Mouse (Mus musculus): ENCODE data around the gene Tbc1d22a. TPM values are rescaled to one million over a fixed set of nuclear protein-coding genes. Genes with fewer than 3 reads are reported as not detected.

The Tbc1d22a gene
- polyA plus RNA-seq, 1 experiment: 34.7 TPM

DNA sequence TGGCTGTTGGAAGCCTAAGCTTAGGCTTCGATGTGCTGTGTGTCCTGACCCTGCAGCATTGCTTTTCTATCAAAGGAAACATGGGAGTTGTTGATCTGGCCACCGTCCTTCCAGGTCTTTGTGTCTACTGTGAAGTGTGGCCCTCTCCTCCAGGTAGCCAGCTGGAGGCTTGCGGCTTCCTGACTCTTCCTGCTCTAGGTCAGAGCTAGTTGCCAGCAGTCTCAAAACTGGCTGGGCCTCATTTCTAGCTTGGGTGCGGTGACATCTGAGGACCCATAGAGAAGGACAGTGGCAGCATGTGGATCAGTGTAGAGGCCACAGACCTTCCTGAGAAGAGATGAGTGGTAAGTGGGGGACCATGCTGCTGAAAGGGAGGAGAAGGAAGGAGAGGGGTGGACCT is 120.0 kb downstream of the Tbc1d22a start:
- TF ChIP-seq POLR2A (IDR thresholded peaks at IDR 0.05; ENCODE audit: borderline replicate concordance, extremely low read depth, low read depth, low read length) (no peak), CTCF (IDR thresholded peaks at IDR 0.05; ENCODE audit: insufficient read depth, low read length) (no peak)
- Histone ChIP-seq H3K4me3 (replicated peaks; ENCODE audit: extremely low read depth, low read depth, low read length) (no peak overlapping the region), H3K4me1 (ENCODE audit: control insufficient read depth, insufficient read depth, low read length) (no peaks in the 10 kb centered on the region)
- DNase-seq: no peak
- WGBS: 91% methylated on average over 4 of the region's 4 CpGs

DNA sequence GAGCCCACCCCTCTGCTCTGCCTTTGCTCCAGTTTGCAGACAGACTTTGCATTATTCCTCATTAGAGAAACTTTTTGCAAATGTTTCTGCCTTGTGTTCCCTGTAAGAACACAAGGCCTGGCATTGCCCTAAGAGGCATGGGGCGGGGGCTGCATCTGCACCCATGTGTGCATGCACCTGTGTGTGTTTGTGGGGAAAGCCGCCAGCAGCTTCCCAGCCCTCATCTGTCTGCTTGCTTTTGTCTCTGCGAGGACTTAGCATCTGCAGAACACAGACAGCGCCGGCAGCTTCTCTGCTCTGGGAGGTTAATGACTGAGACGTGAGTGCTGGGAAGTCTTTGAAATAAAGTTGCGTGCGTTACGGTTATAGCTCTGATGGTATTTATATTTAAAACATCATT is 120.5 kb downstream of the Tbc1d22a start:
- H3K4me1 ChIP-seq (ENCODE audit: control insufficient read depth, insufficient read depth, low read length): no peaks in the 10 kb centered on the region
- H3K4me3 ChIP-seq (replicated peaks; ENCODE audit: extremely low read depth, low read depth, low read length): no peak overlapping the region
- no peak for TF ChIP-seq CTCF (IDR thresholded peaks at IDR 0.05; ENCODE audit: insufficient read depth, low read length)
- no peak for TF ChIP-seq POLR2A (IDR thresholded peaks at IDR 0.05; ENCODE audit: borderline replicate concordance, extremely low read depth, low read depth, low read length)
- DNase-seq: no peak
- WGBS: 91% methylated on average over 9 of the region's 9 CpGs

DNA sequence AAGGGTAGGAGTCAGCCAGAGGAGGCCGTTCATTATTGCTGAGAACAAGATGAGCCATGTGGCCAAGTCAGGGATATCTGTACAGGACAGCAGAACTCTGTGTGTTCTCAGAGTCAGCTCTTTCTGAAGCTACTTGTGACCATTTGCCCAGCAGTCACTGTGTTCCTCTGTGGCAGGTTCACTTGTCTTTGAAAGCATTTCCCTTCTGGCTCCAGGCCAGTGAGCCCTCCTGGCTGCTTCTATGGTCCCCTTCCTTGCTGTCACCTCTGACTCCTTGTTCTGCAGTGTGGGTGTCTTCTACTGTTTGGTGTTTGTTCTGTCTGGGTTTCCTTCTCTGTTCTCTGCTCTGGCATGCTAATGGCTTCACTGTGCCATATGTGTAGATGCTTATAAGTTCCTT is 121.5 kb downstream of the Tbc1d22a start:
- 70% methylated on average over 1 of the region's 1 CpGs for WGBS
- no peaks in the 10 kb centered on the region for H3K4me1 ChIP-seq (ENCODE audit: control insufficient read depth, insufficient read depth, low read length)
- TF ChIP-seq POLR2A (IDR thresholded peaks at IDR 0.05; ENCODE audit: borderline replicate concordance, extremely low read depth, low read depth, low read length) (no peak), CTCF (IDR thresholded peaks at IDR 0.05; ENCODE audit: insufficient read depth, low read length) (no peak)
- no peak for DNase-seq
- H3K4me3 ChIP-seq (replicated peaks; ENCODE audit: extremely low read depth, low read depth, low read length): no peak overlapping the region

DNA sequence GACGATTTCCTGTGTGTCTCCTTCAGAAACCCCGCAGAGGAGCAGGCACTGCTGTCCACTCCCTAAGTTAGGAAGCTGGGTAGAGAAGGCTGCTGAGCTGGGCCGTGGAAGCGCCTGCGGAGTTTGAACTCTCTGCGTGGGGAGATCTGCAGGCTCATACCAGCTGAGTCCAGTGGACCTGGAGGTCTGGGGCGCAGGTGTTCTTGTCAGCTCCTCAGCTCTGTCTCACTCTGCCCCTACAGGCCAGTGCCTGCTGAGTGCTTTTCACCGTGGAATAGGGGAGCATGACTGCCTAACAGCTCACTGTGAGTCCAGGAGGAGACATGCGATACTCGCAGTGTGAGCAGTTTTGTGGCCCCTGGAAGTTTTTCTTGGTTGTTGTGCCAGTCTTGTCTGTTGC is 123.5 kb downstream of the Tbc1d22a start:
- no peak for DNase-seq
- Histone ChIP-seq H3K4me3 (replicated peaks; ENCODE audit: extremely low read depth, low read depth, low read length) (no peak overlapping the region), H3K4me1 (ENCODE audit: control insufficient read depth, insufficient read depth, low read length) (0 out of 2 replicates have a peak, but pooled peaks cover under 1% of the 10 kb centered on the region)
- TF ChIP-seq CTCF (IDR thresholded peaks at IDR 0.05; ENCODE audit: insufficient read depth, low read length): no peak
- TF ChIP-seq POLR2A (IDR thresholded peaks at IDR 0.05; ENCODE audit: borderline replicate concordance, extremely low read depth, low read depth, low read length): no peak
- WGBS: 77% methylated on average over 10 of the region's 10 CpGs

DNA sequence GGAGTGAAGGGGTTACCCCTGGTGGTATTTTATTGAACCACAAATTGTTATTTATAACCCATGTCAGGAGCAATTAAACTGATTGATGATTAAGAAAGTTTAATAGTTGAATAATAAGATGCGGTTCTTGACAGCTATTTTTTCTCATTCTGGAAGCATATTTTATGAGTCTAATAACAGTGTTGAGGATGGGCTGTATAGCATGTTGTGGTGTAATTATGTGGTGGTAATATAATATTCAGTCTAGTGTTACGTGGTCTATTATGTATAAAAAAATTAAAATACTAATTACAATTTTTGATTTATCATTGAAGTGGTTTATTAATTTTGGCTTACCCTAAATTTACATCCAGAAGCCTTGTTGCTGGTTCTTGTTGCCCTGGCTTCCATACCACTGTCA is 125.5 kb downstream of the Tbc1d22a start:
- 0 out of 2 replicates have a peak, but pooled peaks cover 2% of the 10 kb centered on the region for H3K4me1 ChIP-seq (ENCODE audit: control insufficient read depth, insufficient read depth, low read length)
- WGBS: 91% methylated on average over 2 of the region's 2 CpGs
- no peak for TF ChIP-seq CTCF (IDR thresholded peaks at IDR 0.05; ENCODE audit: insufficient read depth, low read length)
- no peak overlapping the region for H3K4me3 ChIP-seq (replicated peaks; ENCODE audit: extremely low read depth, low read depth, low read length)
- DNase-seq: no peak

DNA sequence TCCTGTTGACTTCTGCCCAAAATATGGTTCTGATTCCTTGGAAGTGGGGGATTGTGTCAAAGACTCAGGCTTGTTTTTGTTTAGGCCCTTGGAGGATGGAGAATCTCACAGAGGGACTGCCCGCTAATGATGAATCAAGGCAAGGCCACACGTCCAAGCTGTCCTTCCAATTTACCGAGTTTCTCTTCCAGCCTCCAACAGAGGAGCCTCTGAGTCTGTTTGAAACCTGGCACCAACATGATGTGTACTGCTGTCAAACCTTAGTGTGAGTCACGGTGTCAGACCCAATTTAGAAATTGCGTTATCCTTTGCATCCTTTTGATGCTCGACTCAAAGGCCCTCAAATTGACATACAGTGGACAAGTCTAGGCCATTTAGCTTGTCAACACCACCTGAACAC is 126.5 kb downstream of the Tbc1d22a start:
- Histone ChIP-seq H3K4me3 (replicated peaks; ENCODE audit: extremely low read depth, low read depth, low read length) (no peak overlapping the region), H3K4me1 (ENCODE audit: control insufficient read depth, insufficient read depth, low read length) (0 out of 2 replicates have a peak, but pooled peaks cover 2% of the 10 kb centered on the region)
- 89% methylated on average over 6 of the region's 6 CpGs for WGBS
- DNase-seq: no peak
- no peak for TF ChIP-seq POLR2A (IDR thresholded peaks at IDR 0.05; ENCODE audit: borderline replicate concordance, extremely low read depth, low read depth, low read length)
- TF ChIP-seq CTCF (IDR thresholded peaks at IDR 0.05; ENCODE audit: insufficient read depth, low read length): no peak

DNA sequence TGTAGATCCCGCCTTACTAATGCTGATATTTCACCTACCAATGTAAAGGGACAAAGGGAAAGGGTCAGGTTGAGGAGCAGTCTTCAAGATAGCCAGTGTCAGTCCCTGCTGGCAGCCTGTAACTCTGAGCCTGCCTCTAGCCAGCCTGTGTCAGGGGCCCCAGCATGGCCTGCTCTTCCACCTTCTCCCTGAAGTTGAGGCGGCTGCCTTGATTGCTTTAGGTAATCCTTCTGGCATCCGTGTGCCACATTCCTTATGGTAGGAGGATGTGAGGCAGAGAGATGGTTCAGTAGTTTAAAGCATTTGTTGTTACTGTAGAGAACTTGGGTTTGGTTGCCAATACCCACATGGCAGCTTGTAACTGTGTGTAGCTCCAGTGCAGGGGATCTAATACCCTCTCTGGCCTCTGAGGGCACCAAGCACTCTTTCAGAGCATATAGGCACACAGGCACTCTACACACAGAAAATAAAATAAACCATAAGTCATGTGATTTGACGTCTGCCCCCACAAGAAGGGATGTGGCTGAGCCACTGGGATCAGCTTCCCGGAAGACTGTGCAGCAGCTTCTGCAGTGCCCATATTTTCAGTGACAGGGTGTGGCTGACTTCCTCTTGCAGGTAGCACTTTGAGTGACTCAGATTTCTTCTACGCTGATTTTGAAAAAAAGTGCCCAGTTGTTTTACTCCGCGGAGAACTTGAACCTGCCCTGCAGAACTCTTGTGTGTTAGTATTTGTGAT is 128.5 kb downstream of the Tbc1d22a start:
- TF ChIP-seq POLR2A (IDR thresholded peaks at IDR 0.05; ENCODE audit: borderline replicate concordance, extremely low read depth, low read depth, low read length) (no peak), CTCF (IDR thresholded peaks at IDR 0.05; ENCODE audit: insufficient read depth, low read length) (no peak)
- Histone ChIP-seq H3K4me3 (replicated peaks; ENCODE audit: extremely low read depth, low read depth, low read length) (no peak overlapping the region), H3K4me1 (ENCODE audit: control insufficient read depth, insufficient read depth, low read length) (0 out of 2 replicates have a peak, but pooled peaks cover 2% of the 10 kb centered on the region)
- WGBS: 62% methylated on average over 8 of the region's 8 CpGs
- DNase-seq: no peak

DNA sequence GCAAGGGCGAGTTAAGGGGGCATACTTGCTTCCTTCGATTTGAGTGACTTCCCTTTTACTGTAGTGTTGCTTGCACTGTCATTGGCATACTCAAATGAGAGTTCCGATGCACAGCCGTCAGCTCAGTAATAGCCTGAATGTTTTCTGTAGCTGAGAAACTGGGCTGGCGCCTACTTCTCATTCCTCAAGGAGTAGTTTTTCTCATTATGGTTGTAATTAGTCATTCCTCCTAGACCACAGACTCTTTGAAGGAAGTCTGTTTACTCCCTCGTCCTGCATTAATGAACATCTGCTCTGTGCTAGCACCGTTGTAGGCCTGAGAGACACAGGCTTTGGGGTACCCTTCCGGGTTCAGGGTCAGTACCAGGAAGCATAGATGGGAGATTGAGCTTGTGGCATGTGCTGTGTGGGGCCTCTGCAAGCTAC is 130.7 kb downstream of the Tbc1d22a start:
- H3K4me3 ChIP-seq (replicated peaks; ENCODE audit: extremely low read depth, low read depth, low read length): no peak overlapping the region
- DNase-seq: no peak
- WGBS: 62% methylated on average over 8 of the region's 8 CpGs
- no peak for TF ChIP-seq CTCF (IDR thresholded peaks at IDR 0.05; ENCODE audit: insufficient read depth, low read length)
- no peak for TF ChIP-seq POLR2A (IDR thresholded peaks at IDR 0.05; ENCODE audit: borderline replicate concordance, extremely low read depth, low read depth, low read length)
- 0 out of 2 replicates have a peak, but pooled peaks cover 2% of the 10 kb centered on the region for H3K4me1 ChIP-seq (ENCODE audit: control insufficient read depth, insufficient read depth, low read length)

DNA sequence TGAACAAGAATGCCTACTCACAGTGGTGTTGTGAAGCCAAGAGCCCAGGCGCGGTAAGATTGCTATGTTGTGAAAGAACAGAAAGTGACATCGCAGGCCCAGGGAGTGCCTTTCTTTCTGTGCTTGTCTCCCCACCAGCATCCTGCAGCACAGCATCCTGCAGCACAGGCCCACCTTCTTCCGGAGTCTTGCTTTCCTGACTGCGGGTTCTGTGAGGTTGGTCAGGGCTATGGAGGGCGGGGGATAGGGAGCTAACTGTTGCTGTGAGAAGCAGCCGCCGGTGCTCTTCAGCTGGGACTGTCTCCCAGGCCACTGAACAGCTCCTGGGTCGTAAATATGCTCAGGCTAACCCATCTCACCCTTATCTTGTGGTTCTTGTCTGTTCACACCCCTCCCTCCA is 131.6 kb downstream of the Tbc1d22a start:
- no peak for DNase-seq
- no peak overlapping the region for H3K4me3 ChIP-seq (replicated peaks; ENCODE audit: extremely low read depth, low read depth, low read length)

DNA sequence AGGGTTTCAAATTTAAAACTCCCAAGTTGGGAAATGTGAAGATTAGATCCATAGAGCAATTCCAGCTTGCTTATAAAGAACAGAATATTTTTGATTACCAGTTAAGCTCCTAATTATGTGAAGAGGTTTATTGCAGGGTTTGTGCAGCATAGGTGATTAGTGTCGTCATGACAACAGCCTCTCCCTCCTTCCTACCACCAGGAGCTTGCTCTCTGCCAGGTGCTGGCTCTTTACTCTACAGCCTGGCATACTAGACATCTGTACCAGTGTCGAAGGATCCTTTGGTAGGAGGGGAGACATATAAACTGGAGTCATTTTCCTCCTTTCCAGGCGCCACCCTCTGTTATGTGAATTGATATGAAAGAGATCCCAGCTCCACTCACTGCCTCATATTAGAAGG is 132.3 kb downstream of the Tbc1d22a start:
- 89% methylated on average over 3 of the region's 3 CpGs for WGBS
- TF ChIP-seq CTCF (IDR thresholded peaks at IDR 0.05; ENCODE audit: insufficient read depth, low read length) (no peak), POLR2A (IDR thresholded peaks at IDR 0.05; ENCODE audit: borderline replicate concordance, extremely low read depth, low read depth, low read length) (no peak)
- Histone ChIP-seq H3K4me3 (replicated peaks; ENCODE audit: extremely low read depth, low read depth, low read length) (no peak overlapping the region), H3K4me1 (ENCODE audit: control insufficient read depth, insufficient read depth, low read length) (0 out of 2 replicates have a peak, but pooled peaks cover 2% of the 10 kb centered on the region)
- no peak for DNase-seq

More for the DNA sequence above, 131.6 kb downstream of the Tbc1d22a start:
- WGBS: 63% methylated on average over 9 of the region's 9 CpGs
- TF ChIP-seq POLR2A (IDR thresholded peaks at IDR 0.05; ENCODE audit: borderline replicate concordance, extremely low read depth, low read depth, low read length) (no peak), CTCF (IDR thresholded peaks at IDR 0.05; ENCODE audit: insufficient read depth, low read length) (no peak)
- H3K4me1 ChIP-seq (ENCODE audit: control insufficient read depth, insufficient read depth, low read length): 0 out of 2 replicates have a peak, but pooled peaks cover 2% of the 10 kb centered on the region
